Mouse (Mus musculus): ENCODE results near the gene Adgrg5. TPM values are rescaled to one million over a fixed set of nuclear protein-coding genes. Genes with fewer than 3 reads are reported as not detected.

The Adgrg5 gene
- polyA plus RNA-seq, 1 experiment from 2014 or later, result 0.22 TPM

DNA sequence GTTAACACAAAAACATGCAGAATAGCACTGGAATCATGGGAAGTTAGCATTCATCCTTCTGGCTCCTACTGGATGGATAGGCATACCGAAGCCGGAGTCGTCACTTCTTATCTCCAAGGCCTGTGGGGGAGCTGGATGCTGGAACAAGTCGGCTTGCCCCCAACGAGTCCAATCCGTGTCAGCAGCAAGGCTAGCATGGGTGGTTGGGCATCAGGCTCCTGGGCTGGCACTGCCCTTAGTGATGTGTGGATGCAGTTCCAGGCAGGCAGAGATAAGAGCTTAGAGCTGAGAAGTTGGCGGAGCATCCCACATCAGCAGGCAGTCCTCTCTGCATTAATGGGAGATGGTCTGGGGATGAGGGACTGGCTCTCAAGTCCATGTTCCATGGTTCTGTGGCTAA, 64.1 kb downstream of the Adgrg5 start:
- Histone ChIP-seq H3K9me3 (no peaks in the 10 kb centered on the region), H3K9ac (no peak overlapping the region), H3K27ac (no peak overlapping the region), H3K4me1 (peaks cover 51% of the 10 kb centered on the region), H3K4me3 (no peak overlapping the region), H3K36me3 (no peaks in the 10 kb centered on the region), H3K27me3 (no peaks in the 10 kb centered on the region), H3K4me2 (no peak overlapping the region)
- 80% methylated on average over 7 of the region's 7 CpGs for WGBS
- ATAC-seq (ENCODE audit: insufficient number of reproducible peaks, low FRiP score, low TSS enrichment, low read depth), result no peak

DNA sequence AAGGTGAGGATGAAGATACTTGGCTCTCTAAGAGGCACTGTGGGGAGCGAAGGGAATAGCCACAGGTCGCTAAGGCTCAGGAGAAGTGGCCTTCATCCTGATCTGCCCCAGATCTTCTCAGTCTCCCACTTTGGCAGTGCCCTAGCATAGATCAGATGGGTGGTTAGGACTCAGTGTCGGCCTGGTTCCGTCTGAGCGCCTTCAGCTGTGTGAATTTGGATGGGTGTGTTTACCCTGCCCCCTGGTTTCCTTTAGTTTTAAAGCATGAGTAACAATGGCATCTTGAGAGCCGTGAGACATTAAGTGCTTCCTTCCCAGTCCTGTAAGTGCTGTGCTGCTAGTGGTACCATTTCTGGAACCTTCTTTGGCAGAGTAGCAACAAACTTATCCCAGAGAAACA, 65.1 kb downstream of the Adgrg5 start:
- H3K9ac ChIP-seq, result no peak overlapping the region
- WGBS, result 65% methylated on average over 6 of the region's 6 CpGs

DNA sequence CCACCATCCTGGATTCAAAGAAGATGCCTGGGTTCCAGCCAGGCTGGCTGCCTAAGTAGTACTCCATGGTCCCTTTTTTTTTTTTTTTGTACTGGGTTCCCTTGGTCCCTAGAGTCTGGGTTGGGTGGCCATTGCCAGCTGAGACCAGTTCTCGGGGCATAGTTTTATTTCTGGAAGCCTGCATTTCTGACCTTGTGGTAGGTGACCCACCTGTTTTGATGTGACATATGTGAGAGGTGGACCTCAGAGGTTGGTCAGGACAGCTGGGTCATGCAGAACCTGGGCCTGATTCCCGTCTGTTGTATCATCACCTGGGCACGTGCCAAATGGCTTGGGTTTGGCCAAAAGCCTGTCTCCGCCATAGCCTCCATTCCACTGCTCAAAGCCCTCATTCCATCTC, 66.2 kb downstream of the Adgrg5 start:
- no peaks in the 10 kb centered on the region for H3K27me3 ChIP-seq
- ATAC-seq (ENCODE audit: insufficient number of reproducible peaks, low FRiP score, low TSS enrichment, low read depth), result no peak
- H3K36me3 ChIP-seq, result no peaks in the 10 kb centered on the region
- H3K9ac ChIP-seq, result no peak overlapping the region
- peaks cover 50% of the 10 kb centered on the region for H3K4me1 ChIP-seq
- no peak overlapping the region for H3K27ac ChIP-seq
- WGBS, result 80% methylated on average over 4 of the region's 4 CpGs
- no peak overlapping the region for H3K4me3 ChIP-seq
- H3K4me2 ChIP-seq, result no peak overlapping the region
- H3K9me3 ChIP-seq, result no peaks in the 10 kb centered on the region

More for the DNA sequence above, 65.1 kb downstream of the Adgrg5 start:
- no peak overlapping the region for H3K4me2 ChIP-seq
- no peak overlapping the region for H3K4me3 ChIP-seq
- no peak overlapping the region for H3K27ac ChIP-seq
- no peaks in the 10 kb centered on the region for H3K36me3 ChIP-seq
- peaks cover 50% of the 10 kb centered on the region for H3K4me1 ChIP-seq
- no peak for ATAC-seq (ENCODE audit: insufficient number of reproducible peaks, low FRiP score, low TSS enrichment, low read depth)
- no peaks in the 10 kb centered on the region for H3K9me3 ChIP-seq
- no peaks in the 10 kb centered on the region for H3K27me3 ChIP-seq

DNA sequence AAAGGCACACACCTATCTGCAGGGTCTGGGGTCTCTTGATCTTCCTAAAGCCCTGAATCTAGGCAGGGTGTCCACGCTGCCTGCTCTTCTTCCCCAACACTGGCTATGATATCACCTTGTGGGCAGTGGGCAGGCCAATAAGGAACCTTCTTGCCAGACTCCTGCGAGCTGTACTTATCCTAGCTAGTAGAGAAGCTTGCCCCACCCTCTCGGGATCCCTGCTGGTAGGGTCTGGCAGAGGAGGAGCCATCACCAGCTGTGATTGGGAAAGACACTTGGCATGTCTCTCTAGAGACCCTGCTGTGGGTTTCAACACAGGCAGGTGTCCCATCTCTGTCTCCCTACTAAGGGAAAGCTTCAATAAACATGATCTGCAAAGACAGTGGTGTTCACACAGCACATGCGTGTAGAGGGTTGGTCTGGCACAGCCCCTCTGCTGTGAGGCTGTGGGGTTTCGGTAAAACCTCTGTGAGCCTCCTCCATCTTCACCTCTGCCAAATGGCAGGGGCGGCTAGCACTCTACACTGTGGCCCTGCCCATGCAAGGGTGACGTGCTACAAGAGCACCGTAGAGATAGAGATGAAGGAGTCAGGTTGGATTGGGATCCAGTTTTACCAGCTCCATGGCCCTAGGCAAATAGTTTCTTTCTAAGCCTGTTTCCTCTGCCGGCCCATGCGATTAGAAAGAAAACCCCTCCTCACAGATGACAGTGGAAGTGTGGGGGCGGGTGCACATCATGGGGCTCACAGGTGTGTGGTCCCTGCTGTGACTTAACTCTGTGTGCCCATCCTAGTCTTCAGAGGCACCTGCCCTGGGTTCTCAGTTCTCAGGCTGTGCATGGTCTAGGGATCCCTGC, 67.3 kb downstream of the Adgrg5 start:
- H3K4me2 ChIP-seq, result no peak overlapping the region
- H3K27ac ChIP-seq, result peak overlapping the region; percentile 52
- H3K9ac ChIP-seq, result no peak overlapping the region
- 51% methylated on average over 11 of the region's 11 CpGs for WGBS
- no peak for ATAC-seq (ENCODE audit: insufficient number of reproducible peaks, low FRiP score, low TSS enrichment, low read depth)
- no peaks in the 10 kb centered on the region for H3K36me3 ChIP-seq
- H3K9me3 ChIP-seq, result no peaks in the 10 kb centered on the region
- H3K27me3 ChIP-seq, result no peaks in the 10 kb centered on the region
- H3K4me3 ChIP-seq, result no peak overlapping the region
- peaks cover 47% of the 10 kb centered on the region for H3K4me1 ChIP-seq

DNA sequence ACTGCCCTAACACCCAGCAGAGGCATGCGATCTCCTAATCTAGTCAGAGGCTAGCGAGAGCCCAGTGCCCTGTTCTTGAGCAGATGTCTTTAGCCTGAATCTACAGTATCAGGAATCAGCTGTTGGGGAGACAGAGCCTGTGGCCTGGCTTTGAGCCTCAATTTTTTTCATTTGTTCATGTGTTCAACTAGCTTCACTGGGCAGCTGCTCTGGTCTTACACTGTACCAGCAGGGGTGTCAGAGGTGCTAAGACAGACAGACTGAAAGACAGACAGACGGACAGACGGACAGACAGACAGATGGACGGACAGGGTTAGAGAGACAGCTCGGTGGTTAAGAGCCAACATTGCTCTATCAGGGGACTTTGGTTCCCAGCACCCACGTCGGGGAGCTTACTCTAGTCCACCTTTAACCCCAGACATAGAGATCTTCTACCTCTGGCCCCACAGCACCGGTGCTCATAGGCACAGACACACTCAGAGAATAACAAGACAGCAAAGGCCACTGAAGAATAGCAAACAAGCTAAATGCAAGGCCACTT, 68.0 kb downstream of the Adgrg5 start:
- Histone ChIP-seq H3K9ac (no peak overlapping the region), H3K4me3 (no peak overlapping the region), H3K4me1 (peaks cover 45% of the 10 kb centered on the region), H3K36me3 (no peaks in the 10 kb centered on the region), H3K27me3 (no peaks in the 10 kb centered on the region), H3K9me3 (no peaks in the 10 kb centered on the region), H3K4me2 (no peak overlapping the region), H3K27ac (peak overlapping the region; percentile 52; the same call in 1 of the 2 replicates)
- WGBS, result 80% methylated on average over 9 of the region's 9 CpGs
- no peak for ATAC-seq (ENCODE audit: insufficient number of reproducible peaks, low FRiP score, low TSS enrichment, low read depth)

DNA sequence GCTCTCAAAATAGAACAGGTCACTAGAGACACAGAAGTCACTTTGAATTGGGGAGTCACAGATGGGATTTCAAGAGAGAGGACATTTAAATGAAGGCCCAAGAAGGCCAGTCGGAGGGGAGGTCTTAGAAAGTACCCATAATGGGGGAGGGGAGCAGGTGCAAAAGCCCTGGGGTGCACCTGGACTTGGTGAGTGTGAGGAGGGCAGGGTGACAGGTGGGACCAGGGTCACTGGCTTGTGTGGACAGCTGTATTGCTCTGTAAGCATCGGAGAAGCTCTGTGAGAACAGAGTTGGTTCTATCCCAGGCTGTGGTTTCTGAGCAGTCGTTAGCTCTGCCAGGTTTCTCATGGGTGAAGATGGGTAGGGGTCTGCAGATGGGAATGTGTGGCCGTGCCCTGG, 68.5 kb downstream of the Adgrg5 start:
- peaks cover 43% of the 10 kb centered on the region for H3K4me1 ChIP-seq
- H3K4me3 ChIP-seq, result no peak overlapping the region
- H3K27ac ChIP-seq, result peak overlapping the region; percentile 59; the same call in 1 of the 2 replicates
- no peak for ATAC-seq (ENCODE audit: insufficient number of reproducible peaks, low FRiP score, low TSS enrichment, low read depth)
- WGBS, result 73% methylated on average over 4 of the region's 4 CpGs
- H3K4me2 ChIP-seq, result no peak overlapping the region
- no peaks in the 10 kb centered on the region for H3K36me3 ChIP-seq
- no peaks in the 10 kb centered on the region for H3K9me3 ChIP-seq
- H3K9ac ChIP-seq, result no peak overlapping the region
- H3K27me3 ChIP-seq, result no peaks in the 10 kb centered on the region

DNA sequence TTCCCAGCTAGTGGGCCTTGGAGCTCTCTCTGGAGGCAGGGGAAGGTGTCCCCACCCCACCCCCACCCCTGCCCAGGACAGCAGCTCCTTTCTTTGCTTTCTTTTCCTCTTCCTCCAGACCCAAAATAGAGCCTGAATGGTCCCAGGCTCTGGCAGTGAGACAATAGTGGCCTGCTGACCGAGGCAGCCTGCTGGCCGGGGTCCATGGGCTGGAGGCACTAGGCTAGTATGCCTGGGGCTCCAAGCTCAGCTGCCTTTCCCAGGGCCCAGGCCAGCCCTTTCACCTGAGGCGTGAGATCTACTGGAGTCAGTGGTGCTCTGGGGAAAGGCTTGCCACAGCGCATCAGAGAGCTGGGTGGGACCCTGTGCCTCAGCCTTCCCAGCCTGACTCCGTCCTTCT, 69.0 kb downstream of the Adgrg5 start:
- H3K9me3 ChIP-seq, result no peaks in the 10 kb centered on the region
- peaks cover 46% of the 10 kb centered on the region for H3K4me1 ChIP-seq
- 63% methylated on average over 5 of the region's 5 CpGs for WGBS
- no peak overlapping the region for H3K4me3 ChIP-seq
- no peak overlapping the region for H3K9ac ChIP-seq
- H3K36me3 ChIP-seq, result no peaks in the 10 kb centered on the region
- peak overlapping the region; percentile 59 for H3K27ac ChIP-seq
- no peak overlapping the region for H3K4me2 ChIP-seq
- no peaks in the 10 kb centered on the region for H3K27me3 ChIP-seq
- no peak for ATAC-seq (ENCODE audit: insufficient number of reproducible peaks, low FRiP score, low TSS enrichment, low read depth)

Other genes starting within 250 kb of the Adgrg5 start
- gene Pllp, start 227.4 kb upstream of the Adgrg5 start, polyA plus RNA-seq (2015; fragmentation: Nextera tagmentation; extraction: Ambion mirVana), result 17.3 and 18.9 TPM in 2 replicates
- gene Ccl22, start 178.1 kb upstream of the Adgrg5 start, polyA plus RNA-seq (2015; fragmentation: Nextera tagmentation; extraction: Ambion mirVana), result not detected in 2 replicates
- gene Cx3cl1, start 151.7 kb upstream of the Adgrg5 start, polyA plus RNA-seq (2015; fragmentation: Nextera tagmentation; extraction: Ambion mirVana), result 9.3 and 12.0 TPM in 2 replicates
- gene Ccl17, start 113.2 kb upstream of the Adgrg5 start, polyA plus RNA-seq (2015; fragmentation: Nextera tagmentation; extraction: Ambion mirVana), result not detected in 2 replicates
- 74.6 and 81.5 TPM in 2 replicates for gene Coq9, start 85.4 kb upstream of the Adgrg5 start, polyA plus RNA-seq (2015; fragmentation: Nextera tagmentation; extraction: Ambion mirVana)
- gene Ciapin1, start 85.3 kb upstream of the Adgrg5 start, polyA plus RNA-seq (2015; fragmentation: Nextera tagmentation; extraction: Ambion mirVana), result 81.8 and 82.8 TPM in 2 replicates
- gene Polr2c, start 66.2 kb upstream of the Adgrg5 start, polyA plus RNA-seq (2015; fragmentation: Nextera tagmentation; extraction: Ambion mirVana), result 121 and 122 TPM in 2 replicates
- 28.2 and 32.1 TPM in 2 replicates for gene Dok4, start 47.4 kb upstream of the Adgrg5 start, polyA plus RNA-seq (2015; fragmentation: Nextera tagmentation; extraction: Ambion mirVana)
- gene Ccdc102a, start 5.6 kb upstream of the Adgrg5 start, polyA plus RNA-seq (2015; fragmentation: Nextera tagmentation; extraction: Ambion mirVana), result 39.5 and 41.8 TPM in 2 replicates
- 23.2 and 25.0 TPM in 2 replicates for gene Adgrg1, start 51.1 kb downstream of the Adgrg5 start, polyA plus RNA-seq (2015; fragmentation: Nextera tagmentation; extraction: Ambion mirVana)
- gene Adgrg3, start 94.0 kb downstream of the Adgrg5 start, polyA plus RNA-seq (2015; fragmentation: Nextera tagmentation; extraction: Ambion mirVana), result 3.6 and 3.7 TPM in 2 replicates
- gene Drc7, start 131.4 kb downstream of the Adgrg5 start, polyA plus RNA-seq (2015; fragmentation: Nextera tagmentation; extraction: Ambion mirVana), result 0.09 TPM in 1 of 2 replicates, not detected in the other
- 21.1 and 24.7 TPM in 2 replicates for gene Katnb1, start 157.5 kb downstream of the Adgrg5 start, polyA plus RNA-seq (2015; fragmentation: Nextera tagmentation; extraction: Ambion mirVana)